Mouse (Mus musculus) mouse trophoblast stem cell (cell line): ENCODE results near the gene Ankrd36.
"Not testable (repeated sequence)": the region's sequence is repeated elsewhere in the genome, so short reads cannot be mapped to it uniquely, and the experiment has no call there.

Source experiments
- in situ Hi-C, 2 experiments: fragments of 300-500 bp; cut with MseI, MboI; formaldehyde crosslinking; loops; 2 replicates in 1 of 2; 3 replicates in 1 of 2; pipeline ENCODE4 v1.15.1; 2025

Gene Ankrd36

DNA sequence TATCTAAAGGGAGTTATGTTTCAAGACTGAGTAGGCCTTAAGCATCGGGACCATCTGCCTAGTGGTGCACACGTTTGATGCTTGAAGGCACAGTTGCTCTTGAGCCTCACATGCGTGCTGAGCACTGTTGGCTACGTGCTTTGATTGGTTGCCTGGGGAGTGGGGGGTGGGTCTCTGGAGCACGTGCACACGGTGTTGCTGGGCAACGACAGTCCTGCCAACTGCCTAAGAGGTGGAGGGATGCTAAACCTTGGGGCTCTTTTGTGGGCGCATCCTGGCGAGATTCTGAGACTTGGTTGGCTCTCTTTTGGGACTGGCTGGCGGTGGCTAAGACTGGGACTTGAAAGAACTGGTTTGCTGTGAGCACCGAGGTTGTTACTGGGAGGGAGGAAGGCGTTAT, at the start of gene Ankrd36:
Gene Ankrd36, plus strand, starts transcription at position 211 of the 400 bp plus-strand sequence.
- in situ Hi-C loops: no loop called here

DNA sequence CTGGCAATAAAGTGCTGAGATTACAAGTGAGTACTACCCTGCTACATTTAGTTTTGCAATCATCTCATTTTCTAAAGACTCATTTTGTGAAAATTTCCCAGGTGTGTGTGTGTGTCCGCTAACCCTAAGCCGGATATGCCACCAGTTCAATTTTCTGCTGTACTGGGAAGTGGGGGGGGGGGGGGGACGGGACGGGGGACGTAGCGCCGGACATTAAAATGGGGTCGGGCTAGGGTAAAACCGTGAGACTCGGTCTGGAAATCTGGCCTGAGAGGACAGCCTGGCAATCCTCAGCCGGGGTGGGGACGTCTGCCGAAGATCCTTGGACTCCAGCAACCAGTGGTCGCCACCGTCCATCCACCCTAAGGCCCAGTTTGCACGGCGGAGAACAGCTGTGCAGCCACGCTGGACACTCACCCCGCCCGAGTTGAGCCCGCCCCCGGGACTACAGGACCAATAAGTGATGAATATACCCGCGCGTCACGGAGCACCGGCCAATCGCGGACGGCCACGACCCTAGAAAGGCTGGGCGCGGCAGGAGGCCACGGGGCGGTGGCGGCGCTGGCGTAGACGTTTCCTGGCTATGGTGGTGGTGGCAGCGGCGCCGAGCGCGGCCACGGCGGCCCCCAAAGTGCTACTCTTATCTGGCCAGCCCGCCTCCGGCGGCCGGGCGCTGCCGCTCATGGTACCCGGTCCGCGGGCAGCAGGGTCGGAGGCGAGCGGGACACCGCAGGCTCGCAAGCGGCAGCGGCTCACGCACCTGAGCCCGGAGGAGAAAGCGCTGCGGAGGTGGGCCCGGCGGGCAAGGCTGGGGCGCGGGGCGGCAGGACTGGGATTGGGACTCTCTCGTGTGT, 48.8 kb upstream of the Ankrd36 start, which contains the start of gene Xbp1:
Gene Xbp1, plus strand, starts transcription at position 248 of the 854 bp plus-strand sequence.
- in situ Hi-C loops: no loop called here

GRCm38 (mm10) chr11:5521266-5521515, 48.3 kb upstream of the Ankrd36 start:
- in situ Hi-C loops: no loop called here

- in situ Hi-C loops: no loop called here
These were observed 47.8 kb upstream of the Ankrd36 start for GRCm38 (mm10) chr11:5521516-5522291.

- in situ Hi-C loops: no loop called here
These were observed 46.6 kb upstream of the Ankrd36 start for GRCm38 (mm10) chr11:5522798-5523415.

GRCm38 (mm10) chr11:5525418-5525817, 44.1 kb upstream of the Ankrd36 start:
- in situ Hi-C loops: no loop called here

DNA sequence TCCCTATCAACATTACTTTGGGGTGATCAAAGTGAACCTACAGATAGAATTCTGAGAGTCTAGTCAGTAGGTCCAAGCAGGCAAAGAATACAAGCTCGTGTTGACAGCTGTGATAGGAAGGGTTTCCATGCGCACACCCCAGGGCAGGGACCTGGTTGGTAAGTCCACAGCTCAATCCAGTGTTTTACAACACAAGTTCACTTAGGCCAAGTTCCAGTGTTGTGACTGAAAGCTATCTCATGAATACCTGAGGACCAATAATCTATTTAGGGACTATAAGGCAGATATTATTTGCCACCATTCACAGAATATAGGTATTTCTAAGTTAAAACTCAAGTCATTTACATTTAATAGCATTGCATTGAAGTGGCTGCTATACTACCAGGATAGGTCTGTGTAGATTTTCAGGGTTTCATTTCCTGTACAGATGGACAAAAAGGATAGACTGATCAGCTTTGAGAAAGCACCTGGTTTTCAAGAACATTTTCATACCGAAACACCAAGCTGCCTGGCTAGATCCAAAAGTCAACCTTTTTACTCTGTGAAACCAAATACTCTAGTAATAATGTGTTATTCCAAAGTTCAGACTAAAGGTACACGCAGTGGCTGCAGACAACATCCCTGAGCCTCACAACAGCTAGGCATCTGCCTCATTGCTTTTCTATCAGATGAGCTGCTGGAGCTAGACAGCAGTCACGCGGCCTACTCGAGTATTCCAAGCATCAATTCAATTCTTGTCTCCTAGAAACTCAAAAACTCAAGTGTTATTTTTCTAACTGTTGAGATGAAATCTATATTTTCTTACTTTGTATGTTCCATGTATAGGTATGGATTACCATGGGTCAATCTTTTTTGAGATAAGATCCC, 42.7 kb upstream of the Ankrd36 start:
- in situ Hi-C loops: no loop called here

- in situ Hi-C loops: no loop called here
These were observed 41.5 kb upstream of the Ankrd36 start for GRCm38 (mm10) chr11:5527865-5528523.

GRCm38 (mm10) chr11:5528841-5529240, 40.6 kb upstream of the Ankrd36 start:
- in situ Hi-C loops: no loop called here

- in situ Hi-C loops: no loop called here
These were observed 39.3 kb upstream of the Ankrd36 start for GRCm38 (mm10) chr11:5530172-5530571.

DNA sequence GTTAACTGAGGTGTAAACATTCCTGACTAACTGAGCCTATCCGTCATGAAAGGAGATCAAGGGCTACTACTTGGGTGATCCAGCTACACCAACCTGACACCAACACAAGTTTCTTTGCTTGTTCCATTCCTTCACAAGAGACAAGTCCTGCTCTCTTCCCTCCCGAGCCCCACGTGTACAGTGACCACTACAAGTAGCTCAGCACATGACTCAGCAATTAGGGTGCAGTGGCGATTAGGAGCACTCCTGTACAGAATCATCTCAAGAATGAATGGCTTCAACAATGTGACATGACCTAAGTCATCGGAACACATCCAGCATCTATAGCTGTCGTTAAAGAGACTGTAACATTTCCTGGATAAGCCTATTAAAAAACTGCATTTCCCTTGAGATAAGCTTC, 38.8 kb upstream of the Ankrd36 start:
- in situ Hi-C loops: no loop called here

DNA sequence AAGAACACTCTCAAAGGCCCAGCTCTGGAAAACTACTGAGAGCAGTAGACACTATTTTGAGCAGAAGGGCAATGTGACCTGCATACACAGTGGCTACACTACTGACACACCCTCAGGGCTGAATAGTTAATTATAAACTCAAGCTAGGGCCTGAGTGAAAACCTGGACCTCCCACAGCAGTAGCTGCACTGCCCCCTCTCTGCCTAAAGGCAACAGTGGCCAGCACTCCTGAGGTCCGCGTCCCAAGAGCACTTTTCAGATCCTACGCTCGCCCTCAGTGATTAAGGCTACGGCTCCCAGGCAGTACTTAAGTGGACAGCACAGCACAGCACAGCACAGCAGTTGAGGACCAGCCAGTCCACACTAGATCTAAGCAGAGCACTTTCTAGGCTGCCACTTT, 36.4 kb upstream of the Ankrd36 start:
- in situ Hi-C loops: no loop called here

DNA sequence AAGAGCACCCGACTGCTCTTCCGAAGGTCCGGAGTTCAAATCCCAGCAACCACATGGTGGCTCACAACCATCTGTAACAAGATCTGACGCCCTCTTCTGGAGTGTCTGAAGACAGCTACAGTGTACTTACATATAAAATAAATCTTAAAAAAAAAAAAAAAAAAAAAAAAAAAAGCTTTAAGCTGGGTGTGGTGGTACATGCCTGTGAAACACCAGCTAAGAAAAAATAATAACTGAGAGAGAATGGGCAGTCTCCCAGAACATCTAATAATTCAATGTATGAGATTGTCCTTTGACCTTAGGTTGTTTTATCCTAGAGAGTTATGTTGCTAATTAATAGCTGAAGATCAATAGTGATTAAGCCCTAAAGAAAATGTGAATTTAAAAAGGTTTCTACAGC, 32.0 kb upstream of the Ankrd36 start:
- in situ Hi-C loops: not testable (repeated sequence)

- in situ Hi-C loops: no loop called here
These were observed 29.2 kb upstream of the Ankrd36 start for GRCm38 (mm10) chr11:5540331-5540730.

- in situ Hi-C loops: no loop called here
These were observed 28.2 kb upstream of the Ankrd36 start for GRCm38 (mm10) chr11:5541230-5541798.

GRCm38 (mm10) chr11:5541799-5542481, 27.5 kb upstream of the Ankrd36 start, which contains the start of gene Ccdc117:
Ccdc117 (minus strand) TSS chr11:5542187.
- in situ Hi-C loops: no loop called here

DNA sequence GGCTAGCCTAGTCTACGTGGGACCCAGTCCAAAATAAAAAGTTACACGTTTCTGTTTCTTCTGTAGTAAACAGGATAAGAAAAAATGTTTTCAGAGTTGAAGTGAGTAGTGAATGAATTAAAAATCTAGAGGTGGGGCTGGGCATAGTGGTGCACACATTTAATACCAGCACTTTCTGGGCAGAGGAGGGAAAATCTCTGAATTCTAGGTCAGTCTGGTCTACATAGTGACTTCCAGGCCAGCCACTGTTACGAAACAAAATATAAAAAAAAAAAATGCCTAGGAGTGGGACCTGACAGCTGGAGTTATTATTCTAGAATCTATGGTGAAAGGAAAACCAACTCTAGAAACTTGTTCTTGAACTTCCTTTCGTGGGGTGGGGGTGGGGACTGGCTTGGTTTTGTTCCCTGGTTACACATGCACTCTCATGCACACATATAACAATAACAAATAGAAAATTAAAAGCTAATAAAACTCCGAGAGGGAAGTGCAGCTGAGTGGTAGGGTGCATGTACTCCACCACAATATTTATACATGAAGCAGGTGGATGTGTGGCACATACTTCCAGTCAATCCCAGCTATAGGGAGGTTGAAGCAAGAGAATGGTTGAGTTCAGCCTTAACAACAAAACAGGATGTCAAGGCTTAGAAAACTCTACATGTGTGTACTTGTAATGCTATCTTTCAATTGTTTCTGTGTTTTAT, 26.9 kb upstream of the Ankrd36 start:
- in situ Hi-C loops: no loop called here

GRCm38 (mm10) chr11:5543281-5543680, 26.2 kb upstream of the Ankrd36 start:
- in situ Hi-C loops: no loop called here

GRCm38 (mm10) chr11:5544709-5545108, 24.8 kb upstream of the Ankrd36 start:
- in situ Hi-C loops: not testable (repeated sequence)
